Mouse (Mus musculus): ENCODE results near the gene Pole3. TPM values are rescaled to one million over a fixed set of nuclear protein-coding genes. Genes with fewer than 3 reads are reported as not detected.

Gene Pole3
- total RNA-seq, 1 experiment: 32.1 TPM

DNA sequence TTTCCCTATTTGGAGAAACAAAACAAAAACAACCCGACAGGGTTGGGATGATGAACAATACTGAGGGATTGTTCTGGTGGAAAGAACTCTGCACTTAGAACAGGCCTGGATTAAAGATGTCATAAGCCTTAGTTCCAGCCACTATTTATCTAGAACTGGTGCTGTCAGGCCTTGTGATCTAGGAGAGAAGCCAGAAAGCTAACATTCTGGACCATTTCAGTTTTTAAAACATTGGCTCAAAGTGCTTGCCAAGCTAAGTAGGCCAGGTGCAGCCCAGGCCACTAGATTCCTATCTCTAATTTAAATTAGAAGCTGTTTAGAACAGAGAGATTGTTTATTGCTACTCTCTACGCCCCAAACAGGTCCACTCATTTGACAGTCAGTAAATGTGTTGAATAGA, 1.4 kb upstream of the Pole3 start:
- in situ Hi-C loops (cut with MboI; ENCODE audit: low sequenced_read_pairs in 2 of 2, unreplicated experiment in 2 of 2): no loop called here
- Histone ChIP-seq H3K36me3 (ENCODE audit: control insufficient read depth, insufficient read depth, low read length, poor library complexity, severe bottlenecking) (peaks cover 5% of the 10 kb centered on the region; the same call in 1 of the 2 replicates), H3K9ac (ENCODE audit: insufficient read depth, low read depth, low read length, poor library complexity, severe bottlenecking) (no peak overlapping the region), H3K4me3 (ENCODE audit: insufficient read depth in 1 of 2, low read depth in 1 of 2, low read length in 2 of 2, poor library complexity in 1 of 2, severe bottlenecking in 1 of 2) (no peak overlapping the region), H3K9me3 (ENCODE audit: control insufficient read depth, insufficient read depth, low read depth, low read length) (no peaks in the 10 kb centered on the region), H3K4me1 (ENCODE audit: control insufficient read depth in 2 of 2, insufficient read depth in 2 of 2, low read length in 2 of 2, poor library complexity in 1 of 2) (peaks cover 0 to 8% of the 10 kb centered on the region in 2 experiments; a peak in 2 of 4 replicates), H3K27ac (ENCODE audit: insufficient read depth, low read depth, low read length, poor library complexity, severe bottlenecking) (no peak overlapping the region)
- no peak for DNase-seq (ENCODE audit: low read depth, low spot score)
- TF ChIP-seq MAFK (IDR thresholded peaks at IDR 0.05; ENCODE audit: insufficient read depth, low read depth, low read length): no peak
- TF ChIP-seq ZC3H11A (IDR thresholded peaks at IDR 0.05; ENCODE audit: borderline replicate concordance, low read depth, low read length): no peak
- TF ChIP-seq CHD2 (IDR thresholded peaks at IDR 0.05; ENCODE audit: low read depth, low read length): no peak
- TF ChIP-seq HCFC1 (IDR thresholded peaks at IDR 0.05; ENCODE audit: borderline replicate concordance, insufficient read depth, low read length): no peak
- TF ChIP-seq ZNF384 (IDR thresholded peaks at IDR 0.05; ENCODE audit: low read depth, low read length): no peak

DNA sequence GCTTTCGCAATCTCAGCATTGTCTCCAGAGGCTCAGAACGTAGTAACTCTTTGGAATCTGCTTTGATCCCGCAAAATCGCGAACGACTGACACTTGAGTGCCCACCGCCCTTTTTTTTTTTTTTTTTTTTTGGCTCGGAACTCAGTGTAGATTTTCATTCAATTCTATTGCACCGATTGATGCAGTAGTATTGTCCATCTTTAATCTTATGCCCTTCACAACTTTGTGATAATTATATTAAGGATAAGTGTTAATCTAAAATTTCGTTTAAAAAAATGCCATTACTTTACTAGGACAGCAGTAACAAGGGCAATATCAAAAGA, 582 bp upstream of the Pole3 start:
- Histone ChIP-seq H3K36me3 (ENCODE audit: control insufficient read depth, insufficient read depth, low read length, poor library complexity, severe bottlenecking) (peaks cover 5% of the 10 kb centered on the region; the same call in 1 of the 2 replicates), H3K4me3 (ENCODE audit: insufficient read depth in 1 of 2, low read depth in 1 of 2, low read length in 2 of 2, poor library complexity in 1 of 2, severe bottlenecking in 1 of 2) (peak overlapping the region in 1 of 2 experiments; percentile 49; a peak in 2 of 4 replicates), H3K9me3 (ENCODE audit: control insufficient read depth, insufficient read depth, low read depth, low read length) (no peaks in the 10 kb centered on the region), H3K4me1 (ENCODE audit: control insufficient read depth in 2 of 2, insufficient read depth in 2 of 2, low read length in 2 of 2, poor library complexity in 1 of 2) (peaks cover 0 to 6% of the 10 kb centered on the region in 2 experiments; a peak in 2 of 4 replicates), H3K27ac (ENCODE audit: insufficient read depth, low read depth, low read length, poor library complexity, severe bottlenecking) (no peak overlapping the region), H3K9ac (ENCODE audit: insufficient read depth, low read depth, low read length, poor library complexity, severe bottlenecking) (no peak overlapping the region)
- no peak for DNase-seq (ENCODE audit: low read depth, low spot score)
- in situ Hi-C loops (cut with MboI; ENCODE audit: low sequenced_read_pairs in 2 of 2, unreplicated experiment in 2 of 2): no loop called here
- TF ChIP-seq MAFK (IDR thresholded peaks at IDR 0.05; ENCODE audit: insufficient read depth, low read depth, low read length): no peak
- TF ChIP-seq CHD2 (IDR thresholded peaks at IDR 0.05; ENCODE audit: low read depth, low read length): no peak
- TF ChIP-seq HCFC1 (IDR thresholded peaks at IDR 0.05; ENCODE audit: borderline replicate concordance, insufficient read depth, low read length): no peak
- peak; percentile 93 for TF ChIP-seq ZNF384 (IDR thresholded peaks at IDR 0.05; ENCODE audit: low read depth, low read length)
- TF ChIP-seq ZC3H11A (IDR thresholded peaks at IDR 0.05; ENCODE audit: borderline replicate concordance, low read depth, low read length): no peak

DNA sequence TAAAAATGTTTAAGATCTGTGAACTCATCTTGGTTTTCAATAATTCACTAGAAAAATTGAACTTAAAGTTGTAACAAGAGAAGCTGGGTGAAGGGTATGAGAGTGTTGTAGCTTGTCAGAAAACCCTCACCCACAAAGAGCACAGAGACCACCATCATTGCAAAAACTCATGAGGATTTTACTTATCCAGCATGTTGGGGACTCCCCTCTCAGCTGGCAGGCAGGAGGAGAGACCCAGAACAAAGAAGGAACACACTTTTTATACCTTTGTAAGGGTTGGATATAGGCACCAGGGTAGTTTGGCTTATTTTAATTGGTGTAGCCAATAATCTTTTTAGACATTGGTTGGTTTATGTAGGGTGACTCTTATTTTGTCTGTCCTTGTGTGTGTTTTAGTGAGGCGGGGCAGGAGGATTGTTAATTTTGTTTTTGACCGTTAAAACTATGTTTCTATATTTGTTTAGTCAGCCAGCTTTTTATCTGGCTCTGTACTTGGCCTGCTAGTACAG, 3.9 kb downstream of the Pole3 start:
- in situ Hi-C loops (cut with MboI; ENCODE audit: low sequenced_read_pairs in 2 of 2, unreplicated experiment in 2 of 2): no loop called here
- Histone ChIP-seq H3K9ac (ENCODE audit: insufficient read depth, low read depth, low read length, poor library complexity, severe bottlenecking) (no peak overlapping the region), H3K4me3 (ENCODE audit: insufficient read depth in 1 of 2, low read depth in 1 of 2, low read length in 2 of 2, poor library complexity in 1 of 2, severe bottlenecking in 1 of 2) (no peak overlapping the region), H3K36me3 (ENCODE audit: control insufficient read depth, insufficient read depth, low read length, poor library complexity, severe bottlenecking) (peaks cover 5% of the 10 kb centered on the region; the same call in 1 of the 2 replicates), H3K4me1 (ENCODE audit: control insufficient read depth in 2 of 2, insufficient read depth in 2 of 2, low read length in 2 of 2, poor library complexity in 1 of 2) (peaks cover 0 to 6% of the 10 kb centered on the region in 2 experiments; a peak in 2 of 4 replicates), H3K27ac (ENCODE audit: insufficient read depth, low read depth, low read length, poor library complexity, severe bottlenecking) (no peak overlapping the region), H3K9me3 (ENCODE audit: control insufficient read depth, insufficient read depth, low read depth, low read length) (no peaks in the 10 kb centered on the region)
- TF ChIP-seq CHD2 (IDR thresholded peaks at IDR 0.05; ENCODE audit: low read depth, low read length) (no peak), HCFC1 (IDR thresholded peaks at IDR 0.05; ENCODE audit: borderline replicate concordance, insufficient read depth, low read length) (no peak), ZNF384 (IDR thresholded peaks at IDR 0.05; ENCODE audit: low read depth, low read length) (no peak), ZC3H11A (IDR thresholded peaks at IDR 0.05; ENCODE audit: borderline replicate concordance, low read depth, low read length) (no peak), MAFK (IDR thresholded peaks at IDR 0.05; ENCODE audit: insufficient read depth, low read depth, low read length) (no peak)
- DNase-seq (ENCODE audit: low read depth, low spot score): no peak

DNA sequence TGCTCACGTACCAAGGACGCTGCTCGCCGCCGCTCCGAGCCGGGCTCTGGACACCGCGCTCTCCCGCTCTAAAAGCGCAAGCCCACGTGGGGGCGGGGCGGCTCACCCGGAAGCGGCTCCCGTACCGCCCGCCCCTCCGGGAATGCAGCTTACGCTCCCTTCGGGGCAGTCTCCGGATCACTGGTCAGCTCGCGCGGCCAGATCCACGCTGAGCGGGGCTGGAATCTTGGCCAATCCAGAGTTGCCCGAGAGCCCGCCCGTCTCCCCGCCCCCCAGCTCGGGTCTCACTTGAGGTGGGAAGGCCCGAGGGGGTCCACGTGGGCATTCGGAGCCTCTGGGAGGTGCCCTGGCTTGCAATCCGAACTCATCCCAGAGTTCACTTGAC, 5.0 kb downstream of the Pole3 start, which contains the start of gene Alad:
TSS of gene Alad (minus strand) at position 70 of the 385 bp plus-strand sequence.
- peak within 1 kb of the TSS; percentile 92 for H3K9ac ChIP-seq (ENCODE audit: insufficient read depth, low read depth, low read length, poor library complexity, severe bottlenecking)
- DNase-seq (ENCODE audit: low read depth, low spot score): peak; percentile 76
- peaks cover 5% of the 10 kb centered on the region; the same call in 1 of the 2 replicates for H3K36me3 ChIP-seq (ENCODE audit: control insufficient read depth, insufficient read depth, low read length, poor library complexity, severe bottlenecking)
- in situ Hi-C loops (cut with MboI; ENCODE audit: low sequenced_read_pairs in 2 of 2, unreplicated experiment in 2 of 2): no loop called here
- H3K4me3 ChIP-seq (ENCODE audit: insufficient read depth in 1 of 2, low read depth in 1 of 2, low read length in 2 of 2, poor library complexity in 1 of 2, severe bottlenecking in 1 of 2): peak within 1 kb of the TSS; percentile 89 to 92
- H3K27ac ChIP-seq (ENCODE audit: insufficient read depth, low read depth, low read length, poor library complexity, severe bottlenecking): peak within 1 kb of the TSS; percentile 17
- TF ChIP-seq ZC3H11A (IDR thresholded peaks at IDR 0.05; ENCODE audit: borderline replicate concordance, low read depth, low read length) (no peak), HCFC1 (IDR thresholded peaks at IDR 0.05; ENCODE audit: borderline replicate concordance, insufficient read depth, low read length) (peak; percentile 56; the same call in 1 of the 2 replicates)
- no peaks in the 10 kb centered on the region for H3K9me3 ChIP-seq (ENCODE audit: control insufficient read depth, insufficient read depth, low read depth, low read length)
- peaks cover 0 to 6% of the 10 kb centered on the region in 2 experiments; a peak in 2 of 4 replicates for H3K4me1 ChIP-seq (ENCODE audit: control insufficient read depth in 2 of 2, insufficient read depth in 2 of 2, low read length in 2 of 2, poor library complexity in 1 of 2)
